Mouse (Mus musculus): ENCODE data around the gene Rnf182.

- no peak for TF ChIP-seq CTCF (IDR thresholded peaks at IDR 0.05; ENCODE audit: extremely low read depth, insufficient read length, insufficient replicate concordance, low read depth, low read length)
- no peak for TF ChIP-seq POLR2A (IDR thresholded peaks at IDR 0.05; ENCODE audit: low read depth, low read length)
Observed at GRCm38 (mm10) chr13:43567141-43567891, 48.2 kb upstream of the Rnf182 start.
